Mouse (Mus musculus): Measurements from ENCODE around the gene Pou2f3.

DNA sequence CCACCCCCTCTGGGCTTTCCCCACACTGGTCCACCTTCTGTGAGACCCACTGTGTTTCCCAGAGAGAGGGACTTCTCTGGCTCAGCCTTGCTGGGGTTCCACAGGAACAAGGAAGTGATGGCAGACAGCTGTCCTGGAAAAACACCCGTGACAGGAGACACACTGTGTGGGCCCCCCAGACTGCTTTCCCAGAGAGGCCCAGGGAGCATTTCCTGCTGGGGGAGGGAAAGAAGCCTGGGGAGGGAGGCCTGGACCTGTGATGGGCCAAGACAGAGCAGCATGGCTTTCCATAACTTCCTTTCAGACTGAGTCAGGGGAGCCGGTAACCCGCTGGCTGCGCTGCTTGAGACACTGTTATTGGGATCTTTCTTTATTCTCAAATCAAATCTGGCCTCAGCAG is 20.7 kb upstream of the Pou2f3 start:
- TF ChIP-seq CTCF (IDR thresholded peaks at IDR 0.05; ENCODE audit: insufficient read depth, low read length) (no peak), POLR2A (IDR thresholded peaks at IDR 0.05; ENCODE audit: borderline replicate concordance, extremely low read depth, low read depth, low read length) (no peak)
